Mouse (Mus musculus): ENCODE results near the gene Hbb-y. TPM values are rescaled to one million over a fixed set of nuclear protein-coding genes. Genes with fewer than 3 reads are reported as not detected.
A peak's percentile ranks its signal among the peaks of the same experiment; 100 is the strongest.

Gene Hbb-y
- polyA plus RNA-seq (2016; fragmentation: Nextera tagmentation; extraction: Ambion mirVana) = 8,184 and 11,241 TPM in 2 replicates

DNA sequence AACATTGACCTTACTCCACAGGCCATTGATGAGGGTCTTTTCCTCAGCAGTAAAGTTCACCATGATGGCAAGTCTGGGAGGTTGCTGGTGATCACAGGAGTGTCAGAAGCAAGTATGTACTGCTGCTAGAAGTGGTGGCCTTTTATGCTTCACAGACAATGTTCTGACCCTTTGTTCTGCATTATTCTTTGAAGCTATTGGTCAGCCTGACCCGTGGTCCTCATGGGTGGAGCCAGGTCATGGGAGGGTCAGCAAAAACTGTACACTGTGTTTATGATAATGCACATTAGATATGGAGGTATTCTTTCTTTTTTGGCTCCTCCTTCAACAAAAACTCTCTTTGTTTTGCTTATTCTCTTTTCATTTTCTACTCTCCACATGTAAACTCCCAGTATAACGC, at the start of gene Hbb-y:
TSS of gene Hbb-y (minus strand) at position 127 of the 400 bp plus-strand sequence.
- H3K4me3 ChIP-seq = no peak within 1 kb of the TSS
- H3K27ac ChIP-seq = no peak within 1 kb of the TSS
- 77% methylated on average over 2 of the region's 2 CpGs for WGBS
- H3K36me3 ChIP-seq (replicated peaks) = no peaks in the 10 kb centered on the region
- H3K27me3 ChIP-seq (ENCODE audit: poor library complexity, severe bottlenecking) = no peaks in the 10 kb centered on the region
- H3K9me3 ChIP-seq = no peaks in the 10 kb centered on the region
- DNase-seq (ENCODE audit: extremely low spot score, low spot score) = no peak
- H3K4me1 ChIP-seq = no peaks in the 10 kb centered on the region

- H3K4me1 ChIP-seq = no peaks in the 10 kb centered on the region
- no peak within 1 kb of the TSS for H3K27ac ChIP-seq
- DNase-seq (ENCODE audit: extremely low spot score, low spot score) = no peak
- H3K9me3 ChIP-seq = no peaks in the 10 kb centered on the region
- H3K36me3 ChIP-seq (replicated peaks) = no peaks in the 10 kb centered on the region
- WGBS = 83% methylated on average over 1 of the region's 1 CpGs
- no peak within 1 kb of the TSS for H3K4me3 ChIP-seq
- no peaks in the 10 kb centered on the region for H3K27me3 ChIP-seq (ENCODE audit: poor library complexity, severe bottlenecking)
These were observed 41.4 kb upstream of the Hbb-y start, which contains the start of gene Olfr64 for GRCm38 (mm10) chr7:103894385-103894784. Olfr64 (minus strand) TSS chr7:103894485.

DNA sequence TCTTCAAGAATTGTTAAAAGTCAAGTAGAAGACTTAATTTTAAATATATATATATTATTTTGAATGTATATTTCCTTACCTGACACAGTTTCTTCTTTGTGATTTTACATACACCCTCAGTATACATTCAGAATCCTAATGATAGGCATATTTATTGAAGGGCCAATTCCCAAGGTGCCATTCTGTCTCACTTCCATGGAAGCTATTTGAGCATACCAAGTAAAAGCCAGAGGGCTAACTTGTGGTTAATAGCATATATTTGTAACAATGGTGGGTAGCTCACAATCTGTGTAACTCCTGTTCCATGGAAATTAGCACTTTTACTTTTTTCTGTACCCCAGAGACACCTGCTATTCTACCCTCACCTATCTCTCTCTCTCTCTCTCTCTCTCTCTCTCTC, 33.1 kb upstream of the Hbb-y start, which contains the start of gene Olfr66:
TSS of gene Olfr66 (minus strand) at position 101 of the 400 bp plus-strand sequence.
- Histone ChIP-seq H3K4me1 (no peaks in the 10 kb centered on the region), H3K9me3 (no peaks in the 10 kb centered on the region), H3K36me3 (replicated peaks) (no peaks in the 10 kb centered on the region), H3K27me3 (ENCODE audit: poor library complexity, severe bottlenecking) (no peaks in the 10 kb centered on the region), H3K4me3 (no peak within 1 kb of the TSS), H3K27ac (no peak within 1 kb of the TSS)
- DNase-seq (ENCODE audit: extremely low spot score, low spot score) = no peak

DNA sequence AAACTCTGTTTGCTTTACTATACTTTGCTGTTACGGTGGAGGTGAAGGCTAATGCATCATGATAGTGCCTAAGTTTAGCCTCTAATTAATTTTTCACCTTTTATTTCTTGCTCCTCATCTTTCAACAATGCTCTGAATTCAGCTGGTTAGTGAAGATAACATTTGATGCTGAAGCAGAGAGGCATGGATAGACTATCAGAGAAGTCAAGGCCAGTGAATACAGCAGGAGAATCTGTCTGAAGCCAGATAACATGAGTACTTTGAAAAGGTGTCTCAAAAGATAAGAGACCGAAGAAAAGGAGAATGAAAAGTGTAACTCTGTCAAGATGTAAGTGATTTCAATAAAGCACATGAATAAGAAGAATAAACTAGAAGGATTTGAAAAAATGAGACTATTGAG, 24.1 kb upstream of the Hbb-y start:
- H3K4me1 ChIP-seq = no peaks in the 10 kb centered on the region
- no peaks in the 10 kb centered on the region for H3K36me3 ChIP-seq (replicated peaks)
- DNase-seq (ENCODE audit: extremely low spot score, low spot score) = no peak
- no peak overlapping the region for H3K27ac ChIP-seq
- 89% methylated on average over 2 of the region's 2 CpGs for WGBS
- no peaks in the 10 kb centered on the region for H3K9me3 ChIP-seq
- H3K27me3 ChIP-seq (ENCODE audit: poor library complexity, severe bottlenecking) = no peaks in the 10 kb centered on the region
- no peak overlapping the region for H3K4me3 ChIP-seq

GRCm38 (mm10) chr7:103874451-103874850, 21.4 kb upstream of the Hbb-y start:
- no peaks in the 10 kb centered on the region for H3K36me3 ChIP-seq (replicated peaks)
- WGBS = 60% methylated on average over 5 of the region's 5 CpGs
- DNase-seq (ENCODE audit: extremely low spot score, low spot score) = no peak

DNA sequence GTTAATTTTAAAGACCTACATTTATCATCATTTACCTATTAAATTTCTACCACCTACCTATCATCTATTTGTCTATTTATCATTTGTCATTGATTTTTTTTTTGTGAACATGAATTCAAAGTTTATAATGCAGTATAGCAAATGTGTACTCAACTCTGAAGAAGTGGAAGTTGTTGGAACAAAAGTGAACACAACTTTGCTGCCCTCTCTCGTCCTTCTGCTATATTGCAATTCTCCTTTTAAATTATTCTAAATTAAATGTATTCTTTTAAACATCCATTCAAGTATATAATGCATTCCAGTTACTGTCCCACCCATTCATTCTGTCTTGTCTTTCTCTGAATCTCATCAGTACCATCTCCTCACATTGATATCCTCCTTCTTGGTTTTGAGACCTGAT, 20.0 kb upstream of the Hbb-y start:
- Histone ChIP-seq H3K36me3 (replicated peaks) (no peaks in the 10 kb centered on the region), H3K9me3 (no peaks in the 10 kb centered on the region), H3K27me3 (ENCODE audit: poor library complexity, severe bottlenecking) (no peaks in the 10 kb centered on the region), H3K27ac (no peak overlapping the region), H3K4me3 (no peak overlapping the region), H3K4me1 (no peaks in the 10 kb centered on the region)
- 12% methylated on average over 1 of the region's 1 CpGs for WGBS
- no peak for DNase-seq (ENCODE audit: extremely low spot score, low spot score)

More at GRCm38 (mm10) chr7:103874451-103874850, 21.4 kb upstream of the Hbb-y start:
- no peaks in the 10 kb centered on the region for H3K4me1 ChIP-seq
- no peak overlapping the region for H3K4me3 ChIP-seq
- H3K9me3 ChIP-seq = no peaks in the 10 kb centered on the region
- H3K27ac ChIP-seq = no peak overlapping the region
- H3K27me3 ChIP-seq (ENCODE audit: poor library complexity, severe bottlenecking) = no peaks in the 10 kb centered on the region

DNA sequence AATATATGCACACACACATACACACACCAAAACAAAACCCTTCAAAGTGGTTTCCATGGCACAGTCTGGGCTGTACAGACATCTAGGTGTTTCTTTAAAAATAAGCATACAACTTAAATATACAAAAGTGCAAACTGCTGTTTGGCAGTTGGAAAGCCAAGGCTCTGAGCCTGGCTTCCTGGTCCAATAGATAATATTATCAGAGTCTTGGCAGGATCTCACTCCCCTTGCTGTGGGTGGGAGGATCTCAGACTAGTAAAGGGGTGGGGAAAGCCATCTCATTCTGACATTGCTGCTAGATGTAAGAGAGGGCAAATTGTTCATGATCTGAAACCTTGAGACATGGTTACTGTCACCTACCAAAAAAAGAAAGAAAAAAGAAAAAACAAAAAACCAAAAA, 17.7 kb upstream of the Hbb-y start:
- Histone ChIP-seq H3K4me1 (no peaks in the 10 kb centered on the region), H3K9me3 (no peaks in the 10 kb centered on the region)
- no peak for DNase-seq (ENCODE audit: extremely low spot score, low spot score)

GRCm38 (mm10) chr7:103865716-103866115, 12.7 kb upstream of the Hbb-y start:
- no peaks in the 10 kb centered on the region for H3K27me3 ChIP-seq (ENCODE audit: poor library complexity, severe bottlenecking)
- DNase-seq (ENCODE audit: extremely low spot score, low spot score) = no peak
- no peaks in the 10 kb centered on the region for H3K9me3 ChIP-seq
- no peaks in the 10 kb centered on the region for H3K36me3 ChIP-seq (replicated peaks)
- H3K4me1 ChIP-seq = no peaks in the 10 kb centered on the region
- H3K4me3 ChIP-seq = no peak overlapping the region
- H3K27ac ChIP-seq = no peak overlapping the region

More for the DNA sequence above, 17.7 kb upstream of the Hbb-y start:
- Histone ChIP-seq H3K27me3 (ENCODE audit: poor library complexity, severe bottlenecking) (no peaks in the 10 kb centered on the region), H3K36me3 (replicated peaks) (no peaks in the 10 kb centered on the region), H3K4me3 (no peak overlapping the region), H3K27ac (no peak overlapping the region)

- DNase-seq (ENCODE audit: extremely low spot score, low spot score) = no peak
- no peaks in the 10 kb centered on the region for H3K9me3 ChIP-seq
- no peaks in the 10 kb centered on the region for H3K4me1 ChIP-seq
- no peak overlapping the region; the same call in 1 of the 2 replicates for H3K27ac ChIP-seq
- H3K4me3 ChIP-seq = no peak overlapping the region
- H3K27me3 ChIP-seq (ENCODE audit: poor library complexity, severe bottlenecking) = no peaks in the 10 kb centered on the region
- H3K36me3 ChIP-seq (replicated peaks) = no peaks in the 10 kb centered on the region
- 89% methylated on average over 3 of the region's 3 CpGs for WGBS
These were observed 8.5 kb upstream of the Hbb-y start for GRCm38 (mm10) chr7:103861531-103861930.

DNA sequence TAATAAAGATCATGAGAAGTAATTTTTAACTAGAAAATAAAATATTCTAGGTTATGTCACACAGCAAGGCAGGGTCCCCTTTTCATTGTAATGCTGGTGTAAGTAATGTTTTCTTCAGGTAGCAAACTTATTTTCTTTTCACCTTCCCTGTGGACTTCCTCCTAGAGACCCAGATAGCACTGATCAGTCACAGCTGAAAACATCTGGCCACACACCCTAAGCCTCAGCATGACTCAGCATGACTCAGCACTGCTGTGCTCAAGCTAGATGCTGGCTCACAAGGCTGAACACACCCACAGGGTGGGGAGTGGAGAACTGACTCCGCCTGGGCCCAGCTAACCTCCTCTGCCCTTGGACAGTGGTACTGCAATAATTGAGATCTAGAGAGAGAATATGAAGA, 7.8 kb upstream of the Hbb-y start:
- peak; percentile 23 for DNase-seq (ENCODE audit: extremely low spot score, low spot score)
- Histone ChIP-seq H3K9me3 (no peaks in the 10 kb centered on the region), H3K4me3 (no peak overlapping the region), H3K27me3 (ENCODE audit: poor library complexity, severe bottlenecking) (no peaks in the 10 kb centered on the region), H3K27ac (no peak overlapping the region), H3K4me1 (no peaks in the 10 kb centered on the region), H3K36me3 (replicated peaks) (no peaks in the 10 kb centered on the region)
- WGBS = 46% methylated on average over 1 of the region's 1 CpGs

DNA sequence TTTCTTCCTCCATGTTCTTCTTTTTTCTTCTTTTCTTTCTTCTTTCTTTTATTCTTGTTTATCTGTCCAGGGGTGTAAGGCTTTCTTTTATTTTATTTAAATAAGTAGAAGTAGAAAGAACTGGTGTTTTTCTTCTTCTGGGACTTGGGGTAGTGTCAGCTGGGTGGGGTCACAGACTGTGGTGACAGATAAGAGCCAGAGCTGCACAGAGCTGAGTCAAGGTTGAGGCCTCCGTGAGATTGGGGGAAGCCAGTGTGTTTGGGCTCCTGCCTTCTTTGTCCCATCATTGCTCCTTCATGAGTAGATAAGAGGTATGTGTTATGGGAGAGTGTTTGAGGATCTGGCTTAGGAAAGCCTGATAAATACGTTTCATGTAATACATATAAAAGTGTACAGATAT, 6.1 kb upstream of the Hbb-y start:
- 68% methylated on average over 2 of the region's 2 CpGs for WGBS
- H3K27me3 ChIP-seq (ENCODE audit: poor library complexity, severe bottlenecking) = no peaks in the 10 kb centered on the region
- no peak for DNase-seq (ENCODE audit: extremely low spot score, low spot score)
- H3K4me1 ChIP-seq = no peaks in the 10 kb centered on the region
- H3K9me3 ChIP-seq = no peaks in the 10 kb centered on the region
- no peaks in the 10 kb centered on the region for H3K36me3 ChIP-seq (replicated peaks)
- no peak overlapping the region for H3K4me3 ChIP-seq
- no peak overlapping the region for H3K27ac ChIP-seq

DNA sequence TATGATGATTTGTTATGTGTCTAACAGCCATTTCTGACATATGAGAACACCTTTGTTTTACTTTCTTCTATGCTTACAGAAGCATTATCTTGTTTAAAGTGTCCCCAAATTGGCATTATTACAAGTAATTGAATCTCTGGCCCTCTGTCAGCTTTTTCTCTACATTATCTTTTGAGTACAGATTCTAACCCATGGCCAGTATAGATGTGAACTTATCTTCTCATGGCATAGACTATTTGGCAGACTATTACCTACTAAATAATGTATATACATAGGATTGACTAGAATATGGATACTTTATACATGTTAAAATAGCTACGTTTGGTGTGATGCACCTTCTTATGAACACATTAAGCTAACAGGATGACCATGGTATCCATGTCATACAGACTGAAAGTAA, 1.7 kb upstream of the Hbb-y start:
- Histone ChIP-seq H3K4me3 (no peak overlapping the region), H3K27ac (no peak overlapping the region), H3K27me3 (ENCODE audit: poor library complexity, severe bottlenecking) (no peaks in the 10 kb centered on the region), H3K4me1 (no peaks in the 10 kb centered on the region), H3K9me3 (no peaks in the 10 kb centered on the region), H3K36me3 (replicated peaks) (no peaks in the 10 kb centered on the region)
- WGBS = 73% methylated on average over 1 of the region's 1 CpGs
- no peak for DNase-seq (ENCODE audit: extremely low spot score, low spot score)

DNA sequence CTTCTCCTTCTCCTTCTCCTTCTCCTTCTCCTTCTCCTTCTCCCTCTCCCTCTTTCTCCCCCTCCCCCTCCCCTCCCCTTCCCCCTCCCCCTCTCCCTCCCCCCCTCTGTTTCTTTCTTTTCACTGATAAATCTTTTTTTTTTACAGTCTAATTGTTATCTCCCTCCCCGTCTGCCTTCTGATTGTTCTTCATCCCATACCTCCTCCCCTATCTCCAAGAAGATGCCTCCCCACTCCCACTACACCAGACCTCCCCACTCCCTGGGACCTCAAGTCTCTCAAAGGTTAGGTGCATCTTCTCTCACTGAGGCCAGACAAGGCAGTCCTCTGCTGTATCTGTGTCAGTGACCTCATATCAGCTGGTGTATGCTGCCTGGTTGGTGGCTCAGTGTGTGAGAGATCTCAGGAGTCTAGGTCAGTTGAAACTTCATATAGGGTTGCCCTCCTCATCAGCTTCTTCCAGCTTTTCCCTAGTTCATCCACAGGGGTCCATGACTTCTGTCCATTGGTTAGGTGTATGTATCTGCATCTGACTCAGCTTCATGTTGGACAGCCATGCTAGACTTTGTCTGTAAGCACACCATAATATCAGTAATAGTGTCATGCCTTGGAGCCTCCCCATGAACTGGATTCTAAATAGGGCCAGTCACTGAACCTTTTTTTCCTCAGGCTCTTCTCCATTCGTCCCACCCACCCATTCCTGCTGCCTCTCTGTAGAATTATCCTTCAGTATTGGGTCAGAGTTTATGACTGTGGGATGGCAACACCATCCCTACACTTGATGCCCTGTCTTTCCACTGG, 8.3 kb downstream of the Hbb-y start:
- Histone ChIP-seq H3K4me1 (no peaks in the 10 kb centered on the region), H3K36me3 (replicated peaks) (no peaks in the 10 kb centered on the region), H3K27me3 (ENCODE audit: poor library complexity, severe bottlenecking) (no peaks in the 10 kb centered on the region), H3K4me3 (no peak overlapping the region), H3K9me3 (no peaks in the 10 kb centered on the region), H3K27ac (no peak overlapping the region)
- no peak for DNase-seq (ENCODE audit: extremely low spot score, low spot score)
- 71% methylated on average over 2 of the region's 2 CpGs for WGBS

Data from forebrain, embryonic 10.5 days (tissue).